Mouse (Mus musculus): ENCODE results near the gene Phc3. TPM values are rescaled to one million over a fixed set of nuclear protein-coding genes. Genes with fewer than 3 reads are reported as not detected.

The Phc3 gene
- total RNA-seq, 2 experiments from 2014 or later = 21.2 to 26.6 TPM

- DNase-seq = no peak
Measured at GRCm38 (mm10) chr3:30976991-30977603, 7.9 kb upstream of the Phc3 start.

GRCm38 (mm10) chr3:30975102-30975754 lies 6.0 kb upstream of the Phc3 start:
- peak; percentile 81 for DNase-seq

- DNase-seq = peak; percentile 64
Measured at GRCm38 (mm10) chr3:30968531-30969092, 603 bp downstream of the Phc3 start.

GRCm38 (mm10) chr3:30965644-30966043 lies 3.6 kb downstream of the Phc3 start:
- DNase-seq = no peak

- DNase-seq = no peak
Measured at GRCm38 (mm10) chr3:30964216-30964615, 5.0 kb downstream of the Phc3 start.

GRCm38 (mm10) chr3:30963100-30963499 lies 6.1 kb downstream of the Phc3 start:
- no peak for DNase-seq

GRCm38 (mm10) chr3:30959868-30960831 lies 9.1 kb downstream of the Phc3 start:
- peak; percentile 33 for DNase-seq

- DNase-seq = no peak
Measured at GRCm38 (mm10) chr3:30958709-30959108, 10.5 kb downstream of the Phc3 start.

- DNase-seq = no peak
Measured at GRCm38 (mm10) chr3:30956327-30956726, 12.9 kb downstream of the Phc3 start.

GRCm38 (mm10) chr3:30952273-30953070 lies 16.7 kb downstream of the Phc3 start:
- DNase-seq = no peak

GRCm38 (mm10) chr3:30951652-30952051 lies 17.6 kb downstream of the Phc3 start:
- DNase-seq = peak; percentile 75

- DNase-seq = no peak
Measured at GRCm38 (mm10) chr3:30934384-30934783, 34.8 kb downstream of the Phc3 start.

- DNase-seq = peak; percentile 10
Measured at GRCm38 (mm10) chr3:30929828-30930227, 39.4 kb downstream of the Phc3 start.

GRCm38 (mm10) chr3:30927664-30928063 lies 41.6 kb downstream of the Phc3 start:
- peak; percentile 7 for DNase-seq

GRCm38 (mm10) chr3:30917160-30917559 lies 52.1 kb downstream of the Phc3 start:
- DNase-seq = no peak

GRCm38 (mm10) chr3:30904658-30905057 lies 64.6 kb downstream of the Phc3 start:
- no peak for DNase-seq

- DNase-seq = no peak
Measured at GRCm38 (mm10) chr3:30899407-30899806, 69.8 kb downstream of the Phc3 start.

GRCm38 (mm10) chr3:30896721-30897120 lies 72.5 kb downstream of the Phc3 start:
- DNase-seq = no peak

GRCm38 (mm10) chr3:30889014-30889413 lies 80.2 kb downstream of the Phc3 start:
- no peak for DNase-seq

- no peak for DNase-seq
Measured at GRCm38 (mm10) chr3:30887449-30887848, 81.8 kb downstream of the Phc3 start.

GRCm38 (mm10) chr3:30876709-30877108 lies 92.5 kb downstream of the Phc3 start:
- DNase-seq = no peak

GRCm38 (mm10) chr3:30869995-30870394 lies 99.2 kb downstream of the Phc3 start:
- DNase-seq = no peak

Measured in adrenal gland, postnatal 10 days (tissue).